In the genomic region with DNA sequence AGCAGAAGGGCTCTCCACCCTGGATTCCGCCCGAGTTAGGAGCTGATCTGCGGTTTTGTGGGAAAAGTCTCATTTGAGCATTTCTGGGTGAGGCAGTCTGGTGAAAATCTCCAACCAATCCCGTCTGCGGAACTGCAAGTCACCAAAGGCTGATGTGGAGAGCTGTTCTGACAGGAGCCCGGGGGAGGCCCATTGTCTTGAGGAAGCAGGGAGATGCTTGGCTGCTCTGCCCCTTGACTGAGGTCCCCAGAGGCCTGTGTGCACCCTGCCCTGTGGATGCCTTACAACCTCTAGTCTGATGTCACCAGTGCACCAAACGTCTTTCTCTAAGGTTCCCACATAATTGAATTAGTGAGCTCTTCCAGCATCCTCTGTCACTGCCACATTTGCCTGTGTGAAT, we compare ENCODE assay signal across 14 mouse cellular contexts.
"Had no signal": no experiment of that assay in that cellular context is flagged by ENCODE, and none has a peak within 500 bp of the region (broad histone marks: within the 10 kb centered on the region; RNA-seq: fewer than 3 reads in every experiment).

No protein-coding gene starts in this region.

- H3K27ac ChIP-seq: kidney, postnatal 0 days; layer of hippocampus, adult 2 months; limb, embryonic 12.5 days; liver, embryonic 14.5 days; midbrain, embryonic 12.5 days; neural tube, embryonic 15.5 days; stomach, embryonic 15.5 days had no signal

- H3K4me1 ChIP-seq: neural tube, embryonic 15.5 days; stomach, embryonic 15.5 days had no signal

- H3K9ac ChIP-seq: limb, embryonic 12.5 days; liver, embryonic 14.5 days; midbrain, embryonic 12.5 days; neural tube, embryonic 15.5 days; stomach, embryonic 15.5 days had no signal

- ATAC-seq: intestine, postnatal 0 days; lung, postnatal 0 days had no signal

- H3K9me3 ChIP-seq: limb, embryonic 12.5 days; midbrain, embryonic 12.5 days; neural tube, embryonic 15.5 days; stomach, embryonic 15.5 days had no signal

- H3K4me3 ChIP-seq: layer of hippocampus, adult 2 months; limb, embryonic 12.5 days; midbrain, embryonic 12.5 days; neural tube, embryonic 15.5 days; stomach, embryonic 15.5 days had no signal

- H3K36me3 ChIP-seq: limb, embryonic 12.5 days; midbrain, embryonic 12.5 days; neural tube, embryonic 15.5 days; stomach, embryonic 15.5 days had no signal

- DNase-seq: kidney, adult 8-10 months; liver; lung, adult 18-20 months; lung, postnatal 36 days; thymus, postnatal 4 days had no signal

- H3K4me2 ChIP-seq: limb, embryonic 12.5 days; midbrain, embryonic 12.5 days; neural tube, embryonic 15.5 days; stomach, embryonic 15.5 days had no signal

- H3K27me3 ChIP-seq: limb, embryonic 12.5 days; midbrain, embryonic 12.5 days; neural tube, embryonic 15.5 days; stomach, embryonic 15.5 days had no signal
